Mouse (Mus musculus) hindbrain, postnatal 0 days (tissue): Measurements from ENCODE around the gene Tnk1. TPM values are rescaled to one million over a fixed set of nuclear protein-coding genes. Genes with fewer than 3 reads are reported as not detected.

Experiments
- ATAC-seq: fragments of 200-750 bp; cut with Nextera tagmentation; 2 replicates; pipeline ENCODE4 v1.8.0; 2017; ENCODE audit warnings: mild to moderate bottlenecking, moderate TSS enrichment, moderate library complexity
- DNase-seq: peaks from one replicate; pipeline ENCODE4 v3.0.0-alpha.2; 2015; ENCODE audit warnings: low spot score
- H3K27ac ChIP-seq: fragments of 300-500 bp; sonication (generic); 2 replicates; pipeline ENCODE4 v1.5.1; 2014; ENCODE audit warnings: mild to moderate bottlenecking
- H3K27me3 ChIP-seq: fragments of 300-500 bp; sonication (generic); 2 replicates; pipeline ENCODE4 v1.6.1; 2014; ENCODE audit warnings: low read length, mixed read lengths; ENCODE audit not compliant: insufficient read depth
- H3K36me3 ChIP-seq: fragments of 300-500 bp; sonication (generic); 2 replicates; pipeline ENCODE4 v1.6.1; 2014; ENCODE audit warnings: low read length, mixed read lengths; ENCODE audit not compliant: insufficient read depth
- H3K4me1 ChIP-seq: fragments of 300-500 bp; sonication (generic); 2 replicates; pipeline ENCODE4 v1.6.1; 2014; ENCODE audit warnings: antibody characterized with exemption, low read length, mixed read lengths; ENCODE audit not compliant: insufficient read depth
- H3K4me2 ChIP-seq: fragments of 300-500 bp; sonication (generic); 2 replicates; pipeline ENCODE4 v1.6.1; 2014; ENCODE audit warnings: low read depth, mild to moderate bottlenecking, low read length, moderate library complexity, mixed read lengths
- H3K4me3 ChIP-seq: fragments of 300-500 bp; sonication (generic); 2 replicates; pipeline ENCODE4 v1.5.1; 2014; ENCODE audit warnings: low read length
- H3K9ac ChIP-seq: fragments of 300-500 bp; sonication (generic); replicated peaks from 2 replicates; pipeline ENCODE4 v1.6.1; 2014; ENCODE audit warnings: mild to moderate bottlenecking, low read length, moderate library complexity, mixed read lengths
- H3K9me3 ChIP-seq: fragments of 300-500 bp; sonication (generic); 2 replicates; pipeline ENCODE4 v1.6.1; 2016; ENCODE audit warnings: low read length, mixed read lengths
- CTCF ChIP-seq: IDR thresholded peaks from 2 replicates; pipeline ENCODE4 v1.5.1; 2016; ENCODE audit warnings: antibody characterized with exemption, control low read depth, low read depth
- WGBS: fragments of 180-500 bp; shearing (Covaris S2); extraction: QIAGEN DNeasy Blood & Tissue Kit; methylation state at CpG from one replicate; pipeline ENCODE4 v1.1.7; 2014; 5-methylcytosine and 5-hydroxymethylcytosine counted together
- polyA plus RNA-seq: library from polyadenylated mRNA; unstranded; fragments of >200 nt; fragmentation: Nextera tagmentation; extraction: Ambion mirVana; gene quantifications from 2 replicates; pipeline ENCODE4 v1.2.1, GENCODE M21; 2015
- total RNA-seq: library from RNA; depleted of rRNA; stranded (reverse); fragments of >200 nt; gene quantifications from 2 replicates; pipeline ENCODE4 v1.2.3, GENCODE M21; 2014

Gene Tnk1
- total and polyA plus RNA-seq, 2 experiments from 2014 or later = not detected

DNA sequence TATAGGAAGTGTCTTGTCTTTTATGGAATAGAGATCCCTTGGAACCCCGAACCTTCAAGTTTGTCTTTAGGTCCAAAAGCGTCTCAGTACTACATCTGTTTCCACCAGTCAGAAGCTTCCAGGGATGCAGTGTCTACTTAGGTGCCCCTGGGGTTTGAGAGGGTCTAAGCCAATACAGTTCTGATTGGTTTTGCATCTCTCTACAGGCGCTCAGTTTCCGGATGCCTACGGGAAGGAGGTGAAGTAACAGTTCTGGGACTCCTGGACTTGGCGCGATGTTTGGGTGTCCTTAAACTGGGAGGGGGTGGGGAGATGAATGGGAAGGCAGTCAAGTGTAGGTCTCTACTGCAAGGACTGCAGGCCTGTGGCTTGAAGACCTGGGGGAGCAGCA is 19.8 kb downstream of the Tnk1 start:
- Histone ChIP-seq H3K9ac (peak overlapping the region; percentile 71), H3K9me3 (no peaks in the 10 kb centered on the region), H3K36me3 (no peaks in the 10 kb centered on the region), H3K4me2 (peak overlapping the region; percentile 86), H3K27ac (peak overlapping the region; percentile 88), H3K4me1 (peaks cover 14% of the 10 kb centered on the region), H3K27me3 (no peaks in the 10 kb centered on the region), H3K4me3 (peak overlapping the region; percentile 72)
- no peak for TF ChIP-seq CTCF
- 0% methylated on average over 7 of the region's 7 CpGs for WGBS
- ATAC-seq (no peak), DNase-seq (no peak)

DNA sequence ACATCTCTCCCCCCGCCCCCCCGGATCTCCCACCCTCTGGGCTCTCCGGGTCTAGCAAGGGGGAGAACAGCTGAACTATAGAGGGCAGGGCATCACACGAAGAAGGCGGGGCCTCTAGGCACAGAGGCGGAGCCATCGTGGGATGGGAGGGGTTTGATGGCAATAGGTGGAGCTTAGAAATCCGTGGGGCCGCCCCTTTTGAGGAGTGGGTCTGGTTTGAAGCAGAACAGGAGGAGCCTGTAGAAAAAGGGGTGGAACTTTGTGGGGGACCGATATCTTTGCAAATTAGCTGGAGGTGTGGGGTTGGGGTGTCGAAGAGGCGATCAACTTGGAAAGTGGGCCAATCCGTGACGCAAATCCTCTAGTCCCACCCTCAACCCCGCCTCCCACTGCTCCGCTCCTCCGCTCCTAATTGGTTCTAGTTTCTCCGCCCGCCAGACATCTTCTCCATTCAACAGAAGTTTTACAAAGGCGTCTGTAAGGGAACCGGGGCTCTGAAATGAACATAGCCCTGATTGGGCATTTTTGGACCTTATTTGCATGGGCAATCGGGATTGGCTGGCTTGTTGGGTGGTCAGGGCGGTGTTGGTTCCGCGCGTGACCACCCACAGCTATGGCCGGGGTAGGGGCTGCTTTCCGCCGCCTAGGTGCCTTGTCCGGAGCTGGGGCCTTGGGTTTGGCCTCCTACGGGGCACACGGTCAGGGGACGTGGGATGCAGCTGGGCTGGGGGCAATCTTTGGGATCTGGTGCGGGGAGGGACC is 20.4 kb downstream of the Tnk1 start, which contains the start of gene Tmem256:
TSS of gene Tmem256 (plus strand) at position 563 of the 762 bp plus-strand sequence.
- ATAC-seq (peak; percentile 91), DNase-seq (peak; percentile 98)
- peak within 1 kb of the TSS; percentile 79 for H3K9ac ChIP-seq
- whole genome bisulfite sequencing = under 1% methylated on average over 34 of the region's 34 CpGs
- peak within 1 kb of the TSS; percentile 86 for H3K4me2 ChIP-seq
- H3K36me3 ChIP-seq = peaks cover 2% of the 10 kb centered on the region; the same call in 1 of the 2 replicates
- H3K4me3 ChIP-seq = peak within 1 kb of the TSS; percentile 72
- no peaks in the 10 kb centered on the region for H3K9me3 ChIP-seq
- H3K4me1 ChIP-seq = peaks cover 14% of the 10 kb centered on the region
- H3K27ac ChIP-seq = peak within 1 kb of the TSS; percentile 88
- H3K27me3 ChIP-seq = no peaks in the 10 kb centered on the region
- no peak for TF ChIP-seq CTCF

DNA sequence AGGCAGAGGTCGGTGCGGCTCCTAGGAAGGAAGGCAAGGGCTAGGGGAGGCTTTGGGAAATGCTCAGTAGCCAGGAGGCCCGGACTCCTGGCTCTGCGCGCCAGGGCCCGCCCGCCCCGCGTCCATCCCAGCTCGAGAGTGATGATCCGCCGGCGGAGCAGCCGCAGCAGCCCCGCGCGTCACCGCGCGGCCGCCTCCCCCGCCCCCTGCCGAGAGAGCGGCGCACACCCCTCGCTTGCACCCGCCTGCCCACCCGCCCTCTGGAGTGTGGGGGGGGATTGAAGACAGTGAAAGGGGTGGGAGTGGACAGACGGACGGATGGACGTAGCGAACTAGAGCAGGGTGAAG is 21.0 kb downstream of the Tnk1 start, which contains the start of gene Nlgn2:
TSS of gene Nlgn2 (minus strand) at position 181 of the 348 bp plus-strand sequence.
- peak; percentile 14; the same call in 1 of the 2 replicates for TF ChIP-seq CTCF
- DNase-seq (peak; percentile 93), ATAC-seq (no peak)
- Histone ChIP-seq H3K4me2 (peak within 1 kb of the TSS; percentile 86), H3K9me3 (no peaks in the 10 kb centered on the region), H3K27me3 (no peaks in the 10 kb centered on the region), H3K27ac (peak within 1 kb of the TSS; percentile 88), H3K4me3 (peak within 1 kb of the TSS; percentile 72), H3K36me3 (peaks cover 7% of the 10 kb centered on the region), H3K9ac (peak within 1 kb of the TSS; percentile 79), H3K4me1 (peaks cover 14% of the 10 kb centered on the region)
- 0% methylated on average over 32 of the region's 32 CpGs for WGBS

- 1% methylated on average over 49 of the region's 52 CpGs for WGBS
- Histone ChIP-seq H3K27me3 (no peaks in the 10 kb centered on the region), H3K9ac (peak overlapping the region; percentile 79), H3K4me2 (peak overlapping the region; percentile 86), H3K9me3 (no peaks in the 10 kb centered on the region), H3K4me3 (peak overlapping the region; percentile 72), H3K27ac (peak overlapping the region; percentile 88), H3K36me3 (peaks cover 10% of the 10 kb centered on the region), H3K4me1 (peaks cover 14% of the 10 kb centered on the region)
- DNase-seq (peak; percentile 69), ATAC-seq (no peak)
- TF ChIP-seq CTCF = no peak
Observed at GRCm38 (mm10) chr11:69836703-69837576, 21.6 kb downstream of the Tnk1 start.

GRCm38 (mm10) chr11:69835966-69836335 is 22.6 kb downstream of the Tnk1 start:
- DNase-seq (no peak), ATAC-seq (no peak)
- Histone ChIP-seq H3K4me3 (peak overlapping the region; percentile 72), H3K4me2 (peak overlapping the region; percentile 86), H3K36me3 (peaks cover 10% of the 10 kb centered on the region), H3K27ac (peak overlapping the region; percentile 88; the same call in 1 of the 2 replicates), H3K9me3 (no peaks in the 10 kb centered on the region), H3K27me3 (no peaks in the 10 kb centered on the region), H3K9ac (peak overlapping the region; percentile 79), H3K4me1 (peaks cover 14% of the 10 kb centered on the region)
- no peak for TF ChIP-seq CTCF
- 4% methylated on average over 4 of the region's 4 CpGs for WGBS

DNA sequence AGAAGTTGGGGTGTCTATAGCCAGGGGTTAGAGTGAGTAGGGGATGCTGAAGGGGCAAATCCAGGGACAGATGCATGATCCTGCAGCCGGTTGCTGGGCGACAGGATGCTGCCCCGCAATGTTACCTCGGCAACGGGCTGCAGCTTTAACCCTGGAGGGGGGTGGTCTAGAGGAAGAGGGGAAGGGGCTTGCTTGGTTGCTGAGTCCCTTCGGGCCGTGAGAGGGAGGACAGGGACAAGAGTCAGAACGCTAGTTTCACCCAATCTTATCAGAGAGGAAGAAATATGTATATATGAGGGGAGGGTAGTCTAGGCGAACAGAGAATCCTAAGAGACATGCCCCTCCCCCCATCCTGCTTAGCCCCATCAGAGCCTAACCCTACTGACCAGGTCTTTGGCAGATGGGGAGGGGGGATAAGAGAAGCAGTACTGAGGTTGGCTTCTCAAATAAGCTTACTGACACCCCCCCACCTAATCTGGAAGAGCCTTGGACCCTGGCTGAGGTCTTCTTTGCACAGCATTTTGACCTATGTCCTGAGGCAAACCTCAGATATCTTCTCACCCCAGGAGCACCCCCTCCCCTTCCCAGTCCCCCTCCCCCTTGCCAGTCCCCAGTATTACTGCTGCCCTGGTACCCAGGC is 23.1 kb downstream of the Tnk1 start:
- no peak for TF ChIP-seq CTCF
- WGBS = 4% methylated on average over 8 of the region's 9 CpGs
- peak overlapping the region; percentile 86 for H3K4me2 ChIP-seq
- H3K9ac ChIP-seq = peak overlapping the region; percentile 79
- 0 out of 2 replicates have a peak overlapping the region, but pooled peaks have one; percentile 2 for H3K27ac ChIP-seq
- H3K27me3 ChIP-seq = no peaks in the 10 kb centered on the region
- H3K36me3 ChIP-seq = peaks cover 10% of the 10 kb centered on the region
- H3K4me3 ChIP-seq = peak overlapping the region; percentile 72
- ATAC-seq (no peak), DNase-seq (peak; percentile 30)
- peaks cover 14% of the 10 kb centered on the region for H3K4me1 ChIP-seq
- H3K9me3 ChIP-seq = no peaks in the 10 kb centered on the region
